Comparison of ENCODE assay signal across 1 mouse cellular context in the genomic region with DNA sequence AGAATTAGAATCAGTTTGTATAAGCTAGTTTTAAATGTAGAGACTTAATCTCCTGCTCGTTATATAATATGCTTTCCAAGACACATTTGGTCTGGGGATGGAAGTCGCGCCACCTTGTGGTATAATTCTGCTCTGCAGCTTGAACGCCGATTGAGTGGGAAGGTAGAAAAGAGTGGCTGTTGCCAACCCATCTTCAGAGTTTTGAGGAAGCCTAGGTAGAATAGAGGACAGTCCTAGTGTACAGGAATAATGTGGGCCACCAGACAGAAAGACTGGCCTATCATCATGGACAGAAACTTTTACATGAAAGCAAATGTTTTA.
TF ChIP-seq lines count a peak whose summit lies in the region.

No protein-coding gene starts in this region.

TF ChIP-seq in CH12.LX, 34 proteins besides CTCF, POLR2A, EP300 and RAD21 (continued from another document):
- TF ChIP-seq USF2 (conservative IDR thresholded peaks at IDR 0.05; ENCODE audit: low read depth, low read length) (no peak), ZKSCAN1 (IDR thresholded peaks at IDR 0.05; ENCODE audit: borderline replicate concordance, low read depth, low read length) (no peak), E2F4 (IDR thresholded peaks at IDR 0.05; ENCODE audit: insufficient replicate concordance, low read depth, low read length) (no peak), MAZ (IDR thresholded peaks at IDR 0.05; ENCODE audit: low read depth, low read length) (no peak), RCOR1 (conservative IDR thresholded peaks at IDR 0.05; ENCODE audit: low read depth, low read length) (no peak), ELF1 (IDR thresholded peaks at IDR 0.05; ENCODE audit: low read depth, low read length) (no peak), TBP (conservative IDR thresholded peaks at IDR 0.05; ENCODE audit: low read depth, low read length) (no peak), TCF12 (IDR thresholded peaks at IDR 0.05; ENCODE audit: low read depth, low read length) (no peak), MAFK (IDR thresholded peaks at IDR 0.05; ENCODE audit: insufficient replicate concordance, low read length) (no peak), IRF4 (IDR thresholded peaks at IDR 0.05; ENCODE audit: low read depth, low read length) (no peak), MEF2A (IDR thresholded peaks at IDR 0.05; ENCODE audit: borderline replicate concordance, low read depth, low read length) (no peak), USF1 (IDR thresholded peaks at IDR 0.05; ENCODE audit: low read depth, low read length) (no peak), KAT2A (IDR thresholded peaks at IDR 0.05; ENCODE audit: insufficient replicate concordance, low read length) (no peak), SIN3A (IDR thresholded peaks at IDR 0.05; ENCODE audit: low read length) (no peak), NRF1 (IDR thresholded peaks at IDR 0.05; ENCODE audit: low read depth, low read length) (no peak), JUN (IDR thresholded peaks at IDR 0.05; ENCODE audit: insufficient read depth, low read depth, low read length) (no peak)
